20 mouse cellular contexts compared by ENCODE assay signal in genomic region chr10:120874261-120874660, GRCm38 (mm10). TPM values are rescaled to one million over a fixed set of nuclear protein-coding genes. Genes with fewer than 3 reads are reported as not detected.
A peak's percentile ranks its signal among the peaks of the same experiment; 100 is the strongest.
DNase-seq lines count a peak whose midpoint lies in the region; ATAC-seq lines count a peak whose summit lies in the region.
"Had no signal": no experiment of that assay in that cellular context is flagged by ENCODE, and none has a peak within 500 bp of the region (broad histone marks: within the 10 kb centered on the region; RNA-seq: fewer than 3 reads in every experiment).

No protein-coding gene starts in this region.

- WGBS in heart, embryonic 11.5 days (ENCODE audit: insufficient replicate concordance), result 36% methylated on average over 12 of the region's 12 CpGs
- WGBS in embryonic facial prominence, embryonic 10.5 days, result 52% methylated on average over 12 of the region's 12 CpGs
- 38% methylated on average over 12 of the region's 12 CpGs for WGBS in heart, embryonic 16.5 days
- WGBS in limb, embryonic 12.5 days, result 27% methylated on average over 12 of the region's 12 CpGs

- H3K27me3 ChIP-seq in heart, embryonic 11.5 days (ENCODE audit: control insufficient read depth, insufficient read depth, low read length), result no peaks in the 10 kb centered on the region
- H3K27me3 ChIP-seq in embryonic facial prominence, embryonic 10.5 days (replicated peaks; ENCODE audit: low read depth, poor library complexity, severe bottlenecking), result no peaks in the 10 kb centered on the region
- no peaks in the 10 kb centered on the region for H3K27me3 ChIP-seq in heart, embryonic 16.5 days (ENCODE audit: control insufficient read depth, insufficient read depth, low read length)
- no peaks in the 10 kb centered on the region; the same call in 1 of the 2 replicates for H3K27me3 ChIP-seq in limb, embryonic 12.5 days
- H3K27me3 ChIP-seq: hindbrain, embryonic 13.5 days had no signal

- DNase-seq in heart, adult 8-10 months (ENCODE audit: low spot score), result no peak
- DNase-seq in embryonic facial prominence, embryonic 10.5 days (ENCODE audit: low spot score), result no peak
- DNase-seq in cerebellum, postnatal 36 days, result no peak
- DNase-seq: adrenal gland, postnatal 36 days; B cell, adult 2 months; cerebellum, adult 11-12 months; cerebellum, postnatal 14 days; forebrain, postnatal 0 days; kidney, adult 11 months; lung, adult 2 months; right cerebral cortex, postnatal 14 days; thymus, adult 2 months had no signal

- no peak overlapping the region for H3K4me3 ChIP-seq in heart, embryonic 11.5 days (ENCODE audit: low read depth, low read length)
- H3K4me3 ChIP-seq in embryonic facial prominence, embryonic 10.5 days, result no peak overlapping the region
- H3K4me3 ChIP-seq in heart, embryonic 16.5 days (ENCODE audit: low read length), result no peak overlapping the region
- H3K4me3 ChIP-seq in limb, embryonic 12.5 days (replicated peaks), result no peak overlapping the region
- H3K4me3 ChIP-seq: hindbrain, embryonic 13.5 days; megakaryocyte, embryonic 14.5 days; midbrain, embryonic 15.5 days had no signal

- no peak overlapping the region for H3K9ac ChIP-seq in heart, embryonic 11.5 days (ENCODE audit: low read depth, low read length)
- peak overlapping the region; percentile 39 for H3K9ac ChIP-seq in heart, embryonic 16.5 days (ENCODE audit: low read length)
- no peak overlapping the region for H3K9ac ChIP-seq in limb, embryonic 12.5 days (replicated peaks)
- H3K9ac ChIP-seq: forebrain, postnatal 0 days; hindbrain, embryonic 13.5 days; midbrain, embryonic 15.5 days had no signal

- ATAC-seq in heart, embryonic 11.5 days (replicated peaks; ENCODE audit: insufficient number of reproducible peaks, low FRiP score, low TSS enrichment), result no peak
- no peak for ATAC-seq in heart, embryonic 16.5 days (replicated peaks; ENCODE audit: extremely low read depth, insufficient read depth, low FRiP score)
- no peak for ATAC-seq in limb, embryonic 12.5 days (ENCODE audit: insufficient number of reproducible peaks, insufficient read depth, low FRiP score, low TSS enrichment, low read depth)
- no peak for ATAC-seq in granulocyte monocyte progenitor cell, adult 5-6 weeks (replicated peaks; ENCODE audit: poor library complexity, severe bottlenecking)
- ATAC-seq: forebrain, postnatal 0 days; midbrain, embryonic 15.5 days had no signal

- H3K4me1 ChIP-seq in heart, embryonic 11.5 days (ENCODE audit: control insufficient read depth, insufficient read depth, low read length), result peaks cover 41% of the 10 kb centered on the region
- peaks cover 56% of the 10 kb centered on the region for H3K4me1 ChIP-seq in embryonic facial prominence, embryonic 10.5 days
- H3K4me1 ChIP-seq in heart, embryonic 16.5 days (ENCODE audit: control insufficient read depth, insufficient read depth, low read length), result peaks cover 53% of the 10 kb centered on the region
- peaks cover 69% of the 10 kb centered on the region for H3K4me1 ChIP-seq in limb, embryonic 12.5 days (replicated peaks)

- peak overlapping the region; percentile 11; the same call in 1 of the 2 replicates for H3K4me2 ChIP-seq in heart, embryonic 11.5 days
- peak overlapping the region; percentile 43 for H3K4me2 ChIP-seq in heart, embryonic 16.5 days (ENCODE audit: low read depth, low read length)
- peak overlapping the region; percentile 17; the same call in 1 of the 2 replicates for H3K4me2 ChIP-seq in limb, embryonic 12.5 days
- H3K4me2 ChIP-seq: hindbrain, embryonic 13.5 days; midbrain, embryonic 15.5 days had no signal

- no peaks in the 10 kb centered on the region for H3K9me3 ChIP-seq in heart, embryonic 11.5 days (replicated peaks; ENCODE audit: control insufficient read depth, low read length)
- no peaks in the 10 kb centered on the region for H3K9me3 ChIP-seq in embryonic facial prominence, embryonic 10.5 days
- no peaks in the 10 kb centered on the region for H3K9me3 ChIP-seq in heart, embryonic 16.5 days (replicated peaks; ENCODE audit: control insufficient read depth, low read length)
- no peaks in the 10 kb centered on the region for H3K9me3 ChIP-seq in limb, embryonic 12.5 days
- H3K9me3 ChIP-seq: hindbrain, embryonic 13.5 days; megakaryocyte, embryonic 14.5 days; midbrain, embryonic 15.5 days had no signal

- H3K27ac ChIP-seq in heart, embryonic 11.5 days (ENCODE audit: low read depth, low read length), result peak overlapping the region; percentile 57; the same call in 1 of the 2 replicates
- peak overlapping the region; percentile 40; the same call in 1 of the 2 replicates for H3K27ac ChIP-seq in embryonic facial prominence, embryonic 10.5 days (replicated peaks)
- H3K27ac ChIP-seq in heart, embryonic 16.5 days (ENCODE audit: low read length), result peak overlapping the region; percentile 89
- 0 out of 2 replicates have a peak overlapping the region, but pooled peaks have one; percentile 26 for H3K27ac ChIP-seq in limb, embryonic 12.5 days
- H3K27ac ChIP-seq: hindbrain, embryonic 13.5 days; midbrain, embryonic 15.5 days had no signal

- H3K36me3 ChIP-seq in heart, embryonic 11.5 days (ENCODE audit: control insufficient read depth, insufficient read depth, low read length), result no peaks in the 10 kb centered on the region; the same call in 1 of the 2 replicates
- H3K36me3 ChIP-seq in embryonic facial prominence, embryonic 10.5 days (replicated peaks), result no peaks in the 10 kb centered on the region; the same call in 1 of the 2 replicates
- peaks cover 5% of the 10 kb centered on the region; the same call in 1 of the 2 replicates for H3K36me3 ChIP-seq in heart, embryonic 16.5 days (ENCODE audit: control insufficient read depth, insufficient read depth)
- H3K36me3 ChIP-seq in limb, embryonic 12.5 days, result no peaks in the 10 kb centered on the region
- H3K36me3 ChIP-seq: hindbrain, embryonic 13.5 days; midbrain, embryonic 15.5 days had no signal

RNA-seq across cellular contexts. Expression of gene Msrb3, which starts 24.6 kb away (rescaled TPM):
- 20.5 and 31.4 TPM in 2 replicates for polyA plus RNA-seq in heart, embryonic 11.5 days (2014; fragmentation: Nextera tagmentation; extraction: Ambion mirVana)
- 100 to 1,000 TPM in 2 of 4 experiments, 10 to 100 TPM in 2; 84.9 to 110 (median 102) TPM for total RNA-seq in heart, adult 8-10 months (2022)
- polyA plus RNA-seq in embryonic facial prominence, embryonic 10.5 days (2016; fragmentation: Nextera tagmentation; extraction: Ambion mirVana), result 3.4 and 3.6 TPM in 2 replicates
- 38.3 and 39.8 TPM in 2 replicates for polyA plus RNA-seq in heart, embryonic 16.5 days (2015; fragmentation: Nextera tagmentation; extraction: Ambion mirVana)
- 8.6 and 9.6 TPM in 2 replicates for polyA plus RNA-seq in limb, embryonic 12.5 days (2016; fragmentation: Nextera tagmentation; extraction: Ambion mirVana)
- 0.60 and 0.84 TPM in 2 replicates for total RNA-seq in granulocyte monocyte progenitor cell, adult 5-6 weeks (2014; fragmentation: Nextera tagmentation)
- 0.36 and 0.52 TPM in 2 replicates for total RNA-seq in granulocyte monocyte progenitor cell, adult 5-6 weeks (2017)
- total RNA-seq: neutrophil, adult 5-6 weeks had no signal

Comparison
In these comparisons a context has a peak if more than half of its experiments do, and no peak if none do; other contexts are left out.
1. H3K27ac ChIP-seq: peak in every context shown above with its lines; median percentile 89 in heart, embryonic 16.5 days; 57 in heart, embryonic 11.5 days; 40 in embryonic facial prominence, embryonic 10.5 days; 26 in limb, embryonic 12.5 days.